Mouse (Mus musculus) heart, adult 8-10 months (tissue): ENCODE data around the gene Col15a1. TPM values are rescaled to one million over a fixed set of nuclear protein-coding genes. Genes with fewer than 3 reads are reported as not detected.

Experiments
- DNase-seq: peaks from one replicate; pipeline ENCODE4 v3.0.0; 2022; ENCODE audit warnings: low spot score
- total RNA-seq, 4 experiments: library from RNA; stranded (reverse); gene quantifications; 2 replicates each; pipeline ENCODE4 v1.2.4; 2022

The Col15a1 gene
- total RNA-seq, 4 experiments from 2014 or later: 29.9 to 58.5 (median 52.4) TPM

GRCm38 (mm10) chr4:47351386-47352049 is 143.6 kb downstream of the Col15a1 start:
- DNase-seq: no peak

DNA sequence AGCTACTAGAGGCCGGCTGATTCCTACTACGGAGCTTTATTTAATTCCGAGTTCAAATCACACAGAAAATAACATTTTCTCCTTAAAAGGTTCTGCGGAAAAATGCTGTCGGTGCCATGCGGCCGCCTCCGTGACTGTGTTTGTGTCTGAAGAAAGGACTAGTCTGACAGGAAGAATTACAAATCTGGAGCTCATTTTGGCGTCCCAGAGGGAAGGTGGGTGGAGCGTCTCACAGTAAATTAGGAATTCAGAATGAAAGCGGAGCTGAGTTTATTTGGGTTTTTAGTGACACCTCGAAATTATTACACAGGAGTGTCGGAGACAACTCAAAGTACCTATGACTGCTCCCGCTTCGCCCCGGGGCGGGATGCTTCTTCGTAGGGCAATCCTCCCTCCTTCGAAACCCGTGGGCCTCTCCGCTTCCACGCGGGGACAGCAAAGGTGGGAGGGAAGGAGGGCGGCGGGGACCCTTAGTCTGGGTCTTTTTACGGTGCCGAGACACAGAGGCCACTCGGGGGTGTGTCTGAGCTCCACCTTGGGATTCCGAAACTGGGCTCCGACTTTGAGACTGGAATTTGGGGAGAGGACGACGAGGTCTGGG is 144.2 kb downstream of the Col15a1 start:
- peak; percentile 65 for DNase-seq

- peak; percentile 97 for DNase-seq
Measured at GRCm38 (mm10) chr4:47352803-47353388, 144.9 kb downstream of the Col15a1 start, which contains the start of gene Tgfbr1. Gene Tgfbr1 (plus strand): TSS chr4:47353222.

DNA sequence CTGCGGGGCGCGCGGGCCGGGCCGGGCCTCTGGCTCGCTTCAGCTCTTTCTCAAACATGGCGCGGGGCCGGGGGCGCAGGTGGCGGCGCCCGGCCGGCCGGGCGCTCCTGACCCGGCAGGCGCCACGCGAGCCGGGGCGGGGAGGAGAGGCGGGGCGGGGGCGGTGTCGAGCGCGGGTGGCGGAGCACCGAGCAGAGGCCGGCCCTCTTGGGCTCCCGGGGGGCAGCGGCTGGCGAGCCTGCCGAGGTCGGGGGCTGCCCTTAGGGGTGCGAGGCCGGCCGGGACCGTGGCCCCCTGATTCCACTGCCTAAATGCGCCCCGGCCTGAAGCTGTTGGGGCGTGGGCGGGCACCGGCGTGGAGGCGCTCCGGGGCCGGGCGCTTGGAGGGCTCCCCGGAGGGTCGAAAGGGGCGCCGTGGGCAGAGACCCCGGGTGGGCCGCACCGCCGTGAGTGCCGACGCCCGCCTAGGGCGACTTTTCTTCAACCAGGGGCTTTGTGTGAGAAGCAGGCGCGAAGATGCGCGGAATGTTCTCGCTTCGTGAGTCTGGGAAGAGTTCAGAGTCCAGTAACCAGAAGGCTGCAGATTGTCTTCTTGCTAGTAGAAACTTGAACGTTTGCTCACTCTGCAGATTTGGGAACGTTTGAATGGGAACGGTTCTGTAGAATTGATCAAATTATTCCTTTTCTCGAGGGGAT is 145.6 kb downstream of the Col15a1 start:
- peak; percentile 54 for DNase-seq

GRCm38 (mm10) chr4:47354304-47354703 is 146.3 kb downstream of the Col15a1 start:
- no peak for DNase-seq

DNA sequence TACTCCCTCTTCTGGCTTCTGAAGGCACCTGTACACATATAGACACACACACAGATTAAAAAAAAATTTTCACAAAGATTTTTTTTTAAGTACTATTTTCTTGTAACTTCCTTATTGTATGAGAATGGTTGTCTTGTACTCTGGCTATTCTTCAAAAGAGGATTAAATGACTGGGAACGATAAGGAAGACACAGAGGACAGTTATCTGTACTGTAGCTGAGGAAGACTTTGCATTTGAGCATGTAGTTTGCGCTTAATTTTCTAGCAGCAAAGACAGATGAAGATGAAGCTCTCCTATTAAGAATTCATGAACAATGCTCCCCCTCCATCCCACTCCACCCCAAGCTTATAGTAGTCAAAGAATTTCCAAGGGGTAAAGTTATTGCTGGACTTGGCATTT is 154.7 kb downstream of the Col15a1 start:
- DNase-seq: no peak

Other genes starting within 250 kb of the Col15a1 start
- under 1 TPM; 0.03 to 0.52 (median 0.18) TPM for gene Gabbr2, start 216.3 kb upstream of the Col15a1 start, total RNA-seq
- 1 to 10 TPM; 1.8 to 3.3 (median 2.9) TPM for gene Anks6, start 150.7 kb upstream of the Col15a1 start, total RNA-seq
- under 1 TPM; 0.14 to 0.44 (median 0.24) TPM for gene Galnt12, start 116.3 kb upstream of the Col15a1 start, total RNA-seq
- gene Tgfbr1, start 145.1 kb downstream of the Col15a1 start, total RNA-seq: 10 to 100 TPM; 12.6 to 14.0 (median 13.2) TPM